Mouse (Mus musculus) limb, embryonic 14.5 days (tissue): ENCODE data around the gene 1700017B05Rik. TPM values are rescaled to one million over a fixed set of nuclear protein-coding genes. Genes with fewer than 3 reads are reported as not detected.

ENCODE experiments used
- ATAC-seq: fragments of 200-750 bp; cut with Nextera tagmentation; 2 replicates; pipeline ENCODE4 v1.8.0; 2017; ENCODE audit warnings: low read depth, moderate number of reproducible peaks, moderate TSS enrichment; ENCODE audit not compliant: low FRiP score
- DNase-seq: peaks from one replicate; pipeline ENCODE4 v3.0.0-alpha.2; 2015; ENCODE audit warnings: low spot score
- H3K27ac ChIP-seq: fragments of 300-500 bp; sonication (generic); replicated peaks from 2 replicates; pipeline ENCODE4 v1.5.1; 2014; ENCODE audit warnings: low read depth, mild to moderate bottlenecking, low read length, moderate library complexity, mixed read lengths
- H3K27me3 ChIP-seq: fragments of 300-500 bp; sonication (generic); 2 replicates; pipeline ENCODE4 v1.6.1; 2014; ENCODE audit warnings: low read length, mixed read lengths; ENCODE audit not compliant: control insufficient read depth, insufficient read depth
- H3K36me3 ChIP-seq: fragments of 300-500 bp; sonication (generic); 2 replicates; pipeline ENCODE4 v1.6.1; 2014; ENCODE audit warnings: mild to moderate bottlenecking, low read length, moderate library complexity, mixed read lengths; ENCODE audit not compliant: control insufficient read depth, insufficient read depth
- H3K4me1 ChIP-seq: fragments of 300-500 bp; sonication (generic); 2 replicates; pipeline ENCODE4 v1.6.1; 2014; ENCODE audit warnings: antibody characterized with exemption, low read length, mixed read lengths; ENCODE audit not compliant: control insufficient read depth, insufficient read depth
- H3K4me2 ChIP-seq: fragments of 300-500 bp; sonication (generic); replicated peaks from 2 replicates; pipeline ENCODE4 v1.6.1; 2014; ENCODE audit warnings: low read depth, mild to moderate bottlenecking, low read length, moderate library complexity; ENCODE audit not compliant: severe bottlenecking
- H3K4me3 ChIP-seq: fragments of 300-500 bp; sonication (generic); replicated peaks from 2 replicates; pipeline ENCODE4 v1.5.1; 2014; ENCODE audit warnings: low read length
- H3K9ac ChIP-seq: fragments of 300-500 bp; sonication (generic); 2 replicates; pipeline ENCODE4 v1.6.1; 2014; ENCODE audit warnings: mild to moderate bottlenecking, low read depth, low read length, moderate library complexity; ENCODE audit not compliant: severe bottlenecking
- H3K9me3 ChIP-seq: fragments of 300-500 bp; sonication (generic); 2 replicates; pipeline ENCODE4 v1.6.1; 2016; ENCODE audit warnings: low read length; ENCODE audit not compliant: control insufficient read depth
- POLR2A ChIP-seq: fragments of 200-500 bp; IDR thresholded peaks from 2 replicates; pipeline ENCODE4 v1.8.0; 2012; ENCODE audit warnings: inconsistent platforms, mild to moderate bottlenecking, moderate library complexity, borderline replicate concordance; ENCODE audit not compliant: insufficient read depth, insufficient read length; ENCODE audit errors: extremely low read depth
- WGBS: fragments of 180-500 bp; shearing (Covaris S2); extraction: QIAGEN DNeasy Blood & Tissue Kit; methylation state at CpG from one replicate; pipeline ENCODE4 v1.1.7; 2014; 5-methylcytosine and 5-hydroxymethylcytosine counted together
- polyA plus RNA-seq, 2 experiments: library from polyadenylated mRNA; depleted of rRNA in 1 of 2; stranded (reverse) in 1 of 2; unstranded in 1 of 2; fragments of >200 nt; fragmentation: Nextera tagmentation in 1 of 2; extraction: Ambion mirVana in 1 of 2; gene quantifications; 2 replicates each; pipeline versions ENCODE4 v1.2.1 to v1.2.3; 2012 to 2014

The 1700017B05Rik gene
- polyA plus RNA-seq, 2 experiments, result 11.1 to 18.0 TPM

GRCm38 (mm10) chr9:57219511-57219910 is 42.9 kb downstream of the 1700017B05Rik start:
- no peaks in the 10 kb centered on the region for H3K27me3 ChIP-seq
- ATAC-seq, result no peak
- no peak for TF ChIP-seq POLR2A
- H3K36me3 ChIP-seq, result no peaks in the 10 kb centered on the region
- H3K4me2 ChIP-seq, result no peak overlapping the region
- H3K4me3 ChIP-seq, result no peak overlapping the region
- no peaks in the 10 kb centered on the region; the same call in 1 of the 2 replicates for H3K4me1 ChIP-seq
- H3K27ac ChIP-seq, result no peak overlapping the region
- no peak for DNase-seq
- 85% methylated on average over 1 of the region's 1 CpGs for WGBS
- no peaks in the 10 kb centered on the region for H3K9me3 ChIP-seq
- no peak overlapping the region for H3K9ac ChIP-seq

- Histone ChIP-seq H3K4me3 (no peak overlapping the region), H3K9ac (no peak overlapping the region), H3K27me3 (no peaks in the 10 kb centered on the region), H3K4me2 (no peak overlapping the region), H3K9me3 (no peaks in the 10 kb centered on the region), H3K4me1 (no peaks in the 10 kb centered on the region; the same call in 1 of the 2 replicates), H3K27ac (no peak overlapping the region), H3K36me3 (no peaks in the 10 kb centered on the region)
- WGBS, result 80% methylated on average over 5 of the region's 5 CpGs
- no peak for TF ChIP-seq POLR2A
- DNase-seq (no peak), ATAC-seq (no peak)
Observed at GRCm38 (mm10) chr9:57218776-57219175, 43.6 kb downstream of the 1700017B05Rik start.

- no peaks in the 10 kb centered on the region; the same call in 1 of the 2 replicates for H3K4me1 ChIP-seq
- H3K27me3 ChIP-seq, result no peaks in the 10 kb centered on the region
- no peak for ATAC-seq
- H3K4me2 ChIP-seq, result no peak overlapping the region
- 72% methylated on average over 6 of the region's 6 CpGs for WGBS
- DNase-seq, result no peak
- H3K27ac ChIP-seq, result no peak overlapping the region
- H3K4me3 ChIP-seq, result no peak overlapping the region
- no peak for TF ChIP-seq POLR2A
- H3K9me3 ChIP-seq, result no peaks in the 10 kb centered on the region
- no peaks in the 10 kb centered on the region for H3K36me3 ChIP-seq
- H3K9ac ChIP-seq, result no peak overlapping the region
Observed at GRCm38 (mm10) chr9:57217220-57217619, 45.2 kb downstream of the 1700017B05Rik start.

GRCm38 (mm10) chr9:57214500-57214899 is 47.9 kb downstream of the 1700017B05Rik start:
- TF ChIP-seq POLR2A, result no peak
- H3K9ac ChIP-seq, result no peak overlapping the region
- WGBS, result 73% methylated on average over 6 of the region's 6 CpGs
- H3K4me1 ChIP-seq, result no peaks in the 10 kb centered on the region
- no peak overlapping the region for H3K4me2 ChIP-seq
- H3K9me3 ChIP-seq, result no peaks in the 10 kb centered on the region
- ATAC-seq (no peak), DNase-seq (no peak)
- no peak overlapping the region for H3K27ac ChIP-seq
- no peaks in the 10 kb centered on the region for H3K27me3 ChIP-seq
- H3K4me3 ChIP-seq, result no peak overlapping the region
- H3K36me3 ChIP-seq, result no peaks in the 10 kb centered on the region

GRCm38 (mm10) chr9:57212448-57213222 is 49.8 kb downstream of the 1700017B05Rik start:
- Histone ChIP-seq H3K27ac (no peak overlapping the region), H3K36me3 (no peaks in the 10 kb centered on the region), H3K4me2 (no peak overlapping the region), H3K9ac (no peak overlapping the region), H3K9me3 (no peaks in the 10 kb centered on the region), H3K27me3 (no peaks in the 10 kb centered on the region), H3K4me3 (no peak overlapping the region), H3K4me1 (no peaks in the 10 kb centered on the region)
- no peak for TF ChIP-seq POLR2A
- ATAC-seq (no peak), DNase-seq (no peak)
- WGBS, result 21% methylated on average over 9 of the region's 9 CpGs
